Mouse (Mus musculus) 3134 (cell line): ENCODE results near the gene Majin.
A peak's percentile ranks its signal among the peaks of the same experiment; 100 is the strongest.

Experiments used
- DNase-seq: peaks from one replicate; pipeline ENCODE4 v3.0.0-alpha.2; 2011; ENCODE audit warnings: low spot score; ENCODE audit not compliant: insufficient read length; ENCODE audit errors: extremely low read depth

The Majin gene

DNA sequence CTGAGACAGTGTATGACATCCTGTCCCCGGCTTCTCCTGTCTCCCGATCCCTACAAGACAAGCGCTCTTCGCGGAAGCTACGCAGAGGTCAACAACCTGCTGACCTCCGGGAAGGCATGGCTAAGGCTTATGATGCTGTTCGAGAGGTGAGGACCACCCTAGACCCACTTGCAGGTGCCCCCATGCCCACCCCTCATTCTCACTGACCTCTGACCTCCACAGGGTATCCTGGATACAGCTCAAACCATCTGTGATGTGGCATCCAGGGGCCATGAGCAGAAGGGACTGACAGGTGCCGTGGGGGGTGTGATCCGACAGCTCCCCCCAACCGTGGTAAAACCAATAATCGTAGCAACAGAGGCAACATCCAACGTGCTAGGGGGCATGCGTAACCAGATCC, 77.2 kb downstream of the Majin start:
- DNase-seq, result no peak

GRCm38 (mm10) chr19:6262222-6262621, 78.0 kb downstream of the Majin start:
- DNase-seq, result no peak

- no peak for DNase-seq
Measured at GRCm38 (mm10) chr19:6262839-6263433, 78.7 kb downstream of the Majin start.

- no peak for DNase-seq
Measured at GRCm38 (mm10) chr19:6264200-6264599, 80.0 kb downstream of the Majin start.

DNA sequence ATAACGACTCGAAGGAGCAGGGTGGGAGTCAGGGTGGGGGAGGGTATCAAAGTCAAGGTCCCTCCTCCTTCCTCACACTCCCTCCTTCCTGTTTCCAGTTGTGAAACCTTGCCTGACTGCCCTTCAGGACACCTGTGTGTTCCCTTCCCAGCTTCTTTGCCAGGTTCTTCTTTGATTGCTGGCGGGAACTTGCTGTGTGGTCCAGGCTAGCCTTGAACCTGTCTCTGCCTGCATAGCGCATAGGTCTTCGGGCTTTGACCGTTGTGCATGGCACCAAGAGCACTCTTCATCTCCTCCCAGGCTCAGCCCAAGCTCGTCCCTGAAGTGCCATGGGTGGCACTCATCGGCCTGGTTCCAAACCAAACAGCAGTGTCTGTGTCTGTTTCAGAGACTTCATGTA, 80.8 kb downstream of the Majin start:
- DNase-seq, result no peak

DNA sequence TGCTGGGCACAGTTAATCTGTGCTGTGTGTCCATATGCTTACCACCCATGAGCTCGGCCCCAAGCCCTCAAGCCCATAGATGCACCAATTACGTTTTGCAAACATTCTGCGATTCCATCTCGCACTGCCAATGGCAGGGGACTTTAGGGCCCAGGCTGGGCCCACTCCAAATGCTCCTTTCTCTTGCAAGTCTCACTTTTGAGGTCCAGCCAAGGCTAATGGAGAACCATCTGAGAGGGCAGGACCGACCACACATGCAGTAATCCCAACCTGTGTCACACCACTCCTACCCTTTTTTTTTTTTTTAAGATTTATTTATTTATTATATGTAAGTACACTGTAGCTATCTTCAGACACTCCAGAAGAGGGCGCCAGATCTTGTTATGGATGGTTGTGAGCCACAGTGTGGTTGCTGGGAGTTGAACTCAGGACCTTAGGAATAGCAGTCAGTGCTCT, 81.6 kb downstream of the Majin start:
- DNase-seq, result no peak

GRCm38 (mm10) chr19:6267306-6268169, 83.3 kb downstream of the Majin start:
- DNase-seq, result no peak

DNA sequence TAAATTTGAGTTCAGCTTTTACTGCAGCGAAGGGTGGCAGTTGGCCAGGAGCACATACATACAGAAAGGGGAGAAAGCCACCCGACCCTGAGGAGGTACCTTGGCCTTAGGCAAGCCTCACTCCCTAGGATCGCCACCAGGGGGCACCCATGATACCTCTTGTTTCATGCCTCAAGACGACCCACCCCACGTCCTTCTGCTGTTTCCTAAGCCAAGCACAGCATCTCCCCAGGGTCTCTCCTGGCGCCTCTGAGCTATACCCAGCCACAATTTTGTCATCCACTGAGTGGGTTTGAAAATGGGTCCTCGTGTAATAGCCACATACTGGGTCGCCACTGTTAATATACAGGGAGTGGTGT, 84.0 kb downstream of the Majin start:
- DNase-seq, result peak; percentile 69

GRCm38 (mm10) chr19:6268670-6269132, 84.5 kb downstream of the Majin start:
- DNase-seq, result no peak

DNA sequence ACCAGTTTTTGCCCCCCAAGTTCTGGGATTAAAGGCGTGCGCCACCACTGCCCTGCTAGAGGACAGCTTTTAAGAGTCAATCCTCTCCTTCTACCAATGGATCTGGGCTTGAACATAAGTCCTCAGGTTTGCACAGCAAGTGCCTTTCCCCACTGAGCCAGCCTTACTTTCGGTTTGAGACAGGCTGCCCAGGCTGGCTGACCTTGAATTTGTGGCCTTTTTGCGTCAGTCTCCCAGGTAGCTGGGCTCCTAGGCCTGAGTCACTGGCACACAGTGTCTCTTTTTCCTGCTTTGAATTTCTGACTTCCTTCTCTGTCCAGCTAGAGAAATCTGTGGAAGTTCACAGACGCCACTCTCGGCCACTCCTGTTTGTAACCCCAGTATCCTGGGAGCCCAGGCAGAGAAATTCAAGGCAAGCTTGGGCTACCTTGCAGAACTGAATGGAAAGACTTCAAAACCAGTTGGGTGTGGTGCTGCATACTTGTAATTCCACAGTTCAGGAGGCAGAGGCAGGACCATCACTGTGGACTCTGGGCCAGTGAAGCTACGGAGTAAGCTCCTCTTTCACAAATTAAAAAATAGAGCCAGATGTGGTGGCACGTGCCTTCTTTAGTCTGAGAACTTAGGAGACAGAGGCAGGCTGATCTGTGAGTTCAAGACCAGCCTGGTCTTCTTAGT, 85.7 kb downstream of the Majin start:
- no peak for DNase-seq

GRCm38 (mm10) chr19:6270661-6271060, 86.5 kb downstream of the Majin start:
- DNase-seq, result no peak

- no peak for DNase-seq
Measured at GRCm38 (mm10) chr19:6271206-6271605, 87.0 kb downstream of the Majin start.

- no peak for DNase-seq
Measured at GRCm38 (mm10) chr19:6272053-6272452, 87.9 kb downstream of the Majin start.

- no peak for DNase-seq
Measured at GRCm38 (mm10) chr19:6272738-6273137, 88.5 kb downstream of the Majin start.

GRCm38 (mm10) chr19:6273592-6273991, 89.4 kb downstream of the Majin start:
- DNase-seq, result no peak
